Mouse (Mus musculus) right cerebral cortex, postnatal 25 days (tissue): ENCODE results near the gene Ppp2r2c.
A peak's percentile ranks its signal among the peaks of the same experiment; 100 is the strongest.

Source experiments
- DNase-seq: peaks from one replicate; pipeline ENCODE4 v3.0.0; 2022

The Ppp2r2c gene

DNA sequence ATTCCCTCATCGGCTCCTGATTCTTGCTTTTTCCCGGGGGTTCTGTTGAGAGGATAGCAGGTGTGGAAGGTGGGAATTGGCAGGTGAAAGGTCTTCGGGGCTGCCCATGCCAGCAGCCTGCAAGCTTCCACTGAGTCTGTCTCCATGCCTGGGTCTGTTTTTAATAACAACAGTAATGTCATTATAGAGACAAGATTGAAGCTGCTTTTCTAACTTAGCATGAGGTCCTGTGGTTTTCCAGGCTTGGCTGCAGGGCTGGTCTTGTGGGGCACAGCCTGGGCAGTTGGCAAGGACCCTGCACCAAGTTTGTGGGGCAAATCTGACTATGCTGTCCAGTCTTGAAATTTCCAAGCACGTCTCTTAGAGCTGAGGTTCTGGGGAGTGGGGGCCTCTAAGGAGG is 7.6 kb downstream of the Ppp2r2c start:
- DNase-seq = no peak

DNA sequence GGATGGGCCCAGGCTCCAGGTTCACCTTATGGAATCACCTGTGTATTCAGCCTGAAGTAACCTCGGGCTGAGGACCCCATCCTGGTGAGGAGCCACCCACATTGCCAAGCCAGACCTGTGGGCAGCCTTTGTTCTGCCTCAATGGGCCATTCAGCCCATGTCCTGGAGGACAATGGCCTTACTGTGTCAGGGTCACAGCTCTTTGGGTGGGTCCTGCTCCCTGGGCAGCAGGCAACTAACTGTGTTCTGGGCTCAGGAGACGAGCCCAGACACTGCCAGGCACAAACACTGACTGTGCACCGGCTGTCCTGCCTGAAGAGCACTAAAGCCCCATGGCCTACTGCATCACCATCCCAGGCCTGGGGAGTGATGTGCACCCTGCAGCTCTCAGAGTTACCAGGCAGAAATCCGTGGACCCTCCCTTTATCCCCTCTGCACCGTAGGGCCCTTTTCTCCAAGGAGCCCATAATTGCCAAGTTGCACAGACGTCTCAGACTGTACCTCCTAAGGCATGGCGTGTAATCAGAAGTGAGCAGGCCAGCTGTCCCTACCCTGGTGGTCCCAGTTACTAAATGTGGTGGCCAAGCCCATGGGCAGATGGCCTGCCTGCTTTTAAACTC is 8.6 kb downstream of the Ppp2r2c start:
- DNase-seq = no peak

DNA sequence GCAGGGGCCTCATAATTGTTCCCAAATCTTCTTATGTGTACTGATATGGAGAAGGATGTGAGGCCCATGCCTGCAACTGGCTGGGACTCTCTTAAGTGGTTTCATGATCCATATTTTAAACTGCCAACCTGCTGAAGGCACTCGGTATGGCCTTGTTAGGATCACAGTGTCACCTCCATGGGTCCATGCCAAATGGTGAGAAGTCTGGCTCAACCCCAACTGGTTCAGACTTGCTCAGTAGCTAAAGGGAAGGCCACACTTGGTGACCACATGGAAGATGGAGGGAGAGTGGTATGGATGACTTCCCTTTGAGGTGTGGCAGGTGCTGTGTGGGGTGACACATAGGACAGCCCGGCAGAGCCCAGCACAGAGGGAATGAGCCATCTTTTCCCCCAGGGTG is 9.3 kb downstream of the Ppp2r2c start:
- no peak for DNase-seq

DNA sequence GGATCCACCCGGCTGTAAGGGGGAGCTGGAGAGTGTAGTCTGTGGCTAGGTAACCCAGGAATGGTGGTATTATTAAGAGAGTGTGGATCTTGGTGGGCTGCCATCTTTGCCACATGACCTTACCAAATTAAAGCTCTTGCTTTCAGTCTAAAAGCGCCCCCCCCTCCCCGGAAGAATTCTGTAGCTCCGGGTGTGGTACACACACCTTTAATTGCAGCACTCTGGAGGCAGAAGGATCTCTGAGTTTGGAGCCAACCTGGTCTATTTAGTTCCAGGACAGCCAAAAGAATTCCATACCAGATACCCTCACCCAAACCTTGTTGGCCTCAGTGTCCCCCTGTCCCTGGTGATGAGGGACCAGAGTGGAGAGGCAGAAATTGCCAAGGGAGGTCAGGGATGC is 10.5 kb downstream of the Ppp2r2c start:
- no peak for DNase-seq

DNA sequence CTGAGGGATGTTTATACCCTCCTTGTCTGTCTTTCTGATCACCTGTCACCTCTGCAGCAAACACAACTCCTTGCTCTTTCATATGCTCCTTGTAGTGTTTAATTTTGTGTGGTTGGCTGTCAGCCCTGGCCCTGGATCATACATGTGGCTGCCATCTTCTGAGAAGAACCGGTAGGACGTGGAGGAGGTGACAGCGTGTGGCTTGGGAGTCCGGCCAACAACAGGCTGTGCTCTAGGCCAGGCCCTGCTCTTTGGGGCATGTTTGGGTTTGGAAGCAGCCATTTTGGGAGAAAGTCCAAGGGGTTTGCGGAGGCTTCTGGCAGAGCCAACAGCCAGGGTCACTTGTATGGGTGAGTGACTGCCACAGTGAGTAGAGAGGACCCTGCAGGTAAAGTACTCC is 12.3 kb downstream of the Ppp2r2c start:
- no peak for DNase-seq

DNA sequence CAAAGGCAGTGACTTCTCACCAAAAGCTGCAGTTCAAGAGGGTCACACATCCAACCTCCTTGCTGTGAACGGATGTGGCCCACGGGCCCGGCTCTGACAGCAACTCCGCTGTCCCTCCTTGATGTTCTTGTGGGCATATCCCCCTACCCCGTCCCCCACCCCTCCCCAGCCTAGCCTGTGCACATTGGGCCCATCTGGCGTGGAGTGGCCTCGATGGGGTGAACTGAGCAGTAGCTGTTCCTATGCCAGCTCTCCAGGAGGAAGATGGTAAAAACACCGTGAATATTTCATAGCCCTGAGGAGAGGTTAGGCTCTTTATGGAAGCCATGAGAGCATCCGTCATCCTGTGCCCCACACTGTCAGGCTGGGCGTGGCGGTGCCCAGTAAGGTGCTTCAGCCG is 15.2 kb downstream of the Ppp2r2c start:
- DNase-seq = no peak

DNA sequence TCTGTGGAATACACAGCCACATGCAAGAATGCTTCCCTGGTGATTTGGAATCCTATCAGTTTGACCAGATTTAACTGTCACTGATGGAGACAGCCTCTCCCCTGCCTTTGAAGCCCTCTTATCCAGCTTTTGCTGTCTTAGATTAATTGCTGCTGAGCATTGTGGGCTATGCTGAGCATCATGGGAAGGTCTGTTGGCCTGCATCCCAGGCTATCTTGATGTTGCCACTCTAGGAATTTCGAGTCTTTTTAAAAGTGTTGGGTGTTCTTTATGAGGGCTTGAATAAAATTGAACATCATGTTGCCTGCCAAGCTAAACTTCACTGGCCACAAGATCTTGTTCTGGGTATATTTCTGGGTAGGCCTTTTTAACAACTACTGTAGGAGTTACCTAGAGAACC is 16.8 kb downstream of the Ppp2r2c start:
- no peak for DNase-seq

DNA sequence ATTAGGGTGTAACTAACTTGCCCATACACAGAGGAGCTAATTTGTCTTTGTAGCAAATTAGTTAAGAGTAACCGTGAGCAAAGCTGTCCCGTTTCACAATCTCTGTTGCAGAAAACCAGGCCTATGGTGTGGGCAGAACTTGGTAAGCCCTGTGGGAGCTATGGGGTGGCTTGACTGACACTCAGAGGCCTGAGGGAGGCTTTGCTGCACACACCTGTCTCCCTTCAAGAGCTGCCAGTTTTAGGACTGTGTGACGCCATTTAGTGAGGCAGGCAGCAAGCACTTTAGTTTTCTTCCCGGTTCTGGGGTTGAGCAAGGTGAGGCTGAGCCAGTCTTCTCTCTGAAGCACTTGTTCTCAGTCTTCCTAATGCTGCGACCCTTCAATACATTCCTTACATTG is 17.3 kb downstream of the Ppp2r2c start:
- no peak for DNase-seq

DNA sequence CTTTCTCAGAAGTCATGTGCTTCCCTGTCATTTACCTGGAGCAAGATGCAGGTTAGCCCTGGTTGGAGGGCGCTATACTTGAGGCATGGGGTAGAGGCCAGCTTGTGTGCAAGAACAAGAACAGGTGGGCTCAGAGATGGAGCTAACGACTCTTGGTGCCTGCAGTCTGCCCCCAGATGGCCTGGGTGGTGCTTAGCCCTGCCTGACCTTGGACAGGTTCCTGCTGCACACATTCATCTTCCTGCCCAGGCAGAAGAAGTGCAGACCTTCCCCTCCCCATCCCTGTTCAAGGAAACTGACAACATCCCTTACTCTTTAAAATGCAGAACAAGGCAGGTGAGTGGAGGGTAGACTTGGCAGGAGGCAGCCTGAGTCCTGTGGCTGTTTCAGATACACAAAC is 18.0 kb downstream of the Ppp2r2c start:
- no peak for DNase-seq

DNA sequence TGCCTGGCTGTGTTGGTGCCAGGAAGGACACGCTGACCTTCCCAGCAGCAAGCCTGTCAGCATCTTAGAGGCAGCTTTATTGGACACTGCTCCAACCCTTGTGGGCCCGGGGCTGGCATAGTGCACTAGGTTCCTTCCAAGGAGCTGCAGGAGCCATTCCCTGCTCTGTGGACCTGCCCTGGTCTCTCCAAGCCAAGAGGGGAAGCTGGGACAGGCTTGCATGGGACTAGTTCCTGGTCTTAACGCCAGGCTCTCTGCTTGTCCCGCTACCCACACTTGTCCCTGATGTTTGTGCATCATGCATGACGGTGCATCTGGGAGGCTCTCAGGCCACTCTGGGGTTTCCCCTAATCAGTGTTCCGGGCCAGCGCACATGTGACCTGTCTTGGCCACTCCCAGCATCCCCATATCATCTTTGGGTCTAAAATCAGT is 18.6 kb downstream of the Ppp2r2c start:
- no peak for DNase-seq

DNA sequence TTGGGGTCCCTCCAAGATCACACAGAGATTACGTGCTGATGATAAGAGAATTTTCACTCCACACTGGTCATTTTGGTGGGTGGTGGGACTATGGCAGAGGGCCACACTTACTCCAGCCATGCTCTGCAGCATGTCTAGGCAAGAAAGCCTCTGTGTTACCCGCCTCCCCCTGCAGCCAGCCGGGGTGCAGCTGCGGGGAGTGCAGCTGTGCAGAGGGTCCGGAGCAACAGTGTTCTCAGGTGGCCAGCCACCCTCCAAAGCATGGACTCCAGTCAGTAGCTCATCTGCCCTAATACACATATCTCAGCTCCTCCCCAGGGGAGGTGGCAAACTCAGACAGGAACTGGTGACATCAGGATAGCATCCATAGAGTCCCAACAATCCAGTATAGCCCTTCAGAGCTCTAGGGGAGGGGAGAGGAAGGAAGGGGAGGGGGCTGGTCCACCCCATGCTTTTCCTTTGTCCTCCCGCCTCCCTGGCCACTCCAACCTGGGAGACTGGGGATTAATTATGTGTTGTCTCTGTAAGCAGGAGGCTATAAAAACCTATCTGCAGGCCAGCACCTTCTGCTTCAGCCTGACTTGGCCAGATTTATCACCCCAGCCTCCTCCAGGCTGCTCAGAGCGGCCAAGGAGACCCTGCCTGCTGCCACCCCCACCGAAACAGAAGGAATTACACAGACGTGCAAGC is 19.1 kb downstream of the Ppp2r2c start:
- no peak for DNase-seq

DNA sequence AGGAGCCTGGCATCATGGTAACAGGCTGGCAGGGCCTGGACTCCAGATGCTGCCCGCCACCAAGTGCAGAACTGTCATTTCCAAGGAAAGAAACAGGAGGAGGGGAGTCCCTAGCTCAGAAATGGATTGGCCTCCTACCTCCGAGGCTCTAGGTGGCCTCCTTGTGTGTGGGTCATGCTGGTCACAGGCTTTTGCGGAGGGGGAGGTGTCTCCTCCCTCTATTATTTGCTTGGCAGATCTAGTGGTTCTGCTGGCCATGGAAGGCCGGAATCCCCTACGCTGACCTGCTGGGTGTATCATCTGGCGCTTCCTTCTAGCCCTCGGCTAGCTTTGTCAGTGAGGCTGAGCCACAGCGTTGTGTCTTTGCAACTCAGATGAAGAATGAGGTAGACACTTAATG is 20.2 kb downstream of the Ppp2r2c start:
- DNase-seq = no peak

DNA sequence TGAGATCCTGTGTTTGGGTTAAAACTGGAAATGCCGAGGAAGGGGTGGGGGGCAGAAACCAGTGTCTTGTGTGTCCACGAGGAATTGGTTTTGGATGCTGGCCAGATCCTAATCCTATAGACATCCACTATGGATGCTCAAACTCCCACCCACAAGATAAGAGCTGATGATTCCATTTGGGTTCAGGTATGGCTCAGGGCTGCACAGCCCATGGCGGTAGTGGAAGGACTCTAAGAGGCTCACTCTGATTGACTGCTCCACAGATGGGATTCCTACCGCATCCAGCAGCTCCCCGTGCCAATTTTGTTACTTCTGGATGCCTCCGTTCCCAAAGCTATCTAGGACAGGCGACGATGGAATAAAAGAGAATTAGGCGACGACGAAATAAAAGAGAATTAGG is 20.6 kb downstream of the Ppp2r2c start:
- no peak for DNase-seq

DNA sequence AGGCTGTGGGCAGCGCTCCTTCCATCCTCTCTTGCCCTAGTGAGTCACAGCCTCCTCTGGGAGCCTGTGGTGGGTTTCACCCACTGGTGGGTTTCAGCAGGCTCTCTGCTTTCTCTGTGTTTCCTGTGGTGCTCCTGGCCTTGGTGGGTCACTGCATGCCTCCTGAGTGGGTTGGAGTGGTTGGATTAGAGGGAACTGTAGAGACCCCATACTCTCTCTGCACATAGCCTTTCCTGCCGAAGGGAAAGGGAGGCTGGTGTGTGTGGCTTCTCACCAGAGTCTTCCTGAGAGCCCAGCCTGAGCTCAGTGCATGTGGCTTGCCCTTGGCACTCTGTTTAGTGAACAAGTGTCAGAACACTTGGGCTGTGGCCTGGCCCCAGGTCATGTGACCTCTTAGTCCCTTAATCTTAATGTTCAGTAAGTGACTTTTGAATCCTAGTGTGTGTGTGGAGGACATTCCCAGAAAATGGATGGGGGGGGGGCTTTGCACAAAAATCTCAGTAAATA is 21.1 kb downstream of the Ppp2r2c start:
- no peak for DNase-seq

DNA sequence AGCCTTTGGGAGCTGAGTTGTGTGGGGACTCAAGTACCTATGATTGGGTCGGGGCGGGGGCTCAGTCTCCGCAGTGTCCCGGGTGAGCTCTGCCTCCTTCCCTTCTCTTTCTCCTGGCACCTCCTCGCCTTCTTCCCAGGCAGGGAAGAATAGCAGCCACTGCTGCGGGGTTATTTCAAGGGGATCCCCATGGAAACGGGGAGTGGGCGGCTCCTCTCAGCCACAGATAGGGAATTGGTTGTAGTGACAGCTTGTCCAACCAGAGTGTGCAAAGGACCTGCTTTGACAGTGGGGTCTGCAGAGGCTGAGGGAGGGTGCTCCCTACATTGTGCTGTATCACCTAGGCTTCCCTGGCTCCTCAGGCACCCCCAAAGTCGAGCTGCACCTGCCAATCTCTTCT is 22.5 kb downstream of the Ppp2r2c start:
- peak; percentile 71 for DNase-seq

DNA sequence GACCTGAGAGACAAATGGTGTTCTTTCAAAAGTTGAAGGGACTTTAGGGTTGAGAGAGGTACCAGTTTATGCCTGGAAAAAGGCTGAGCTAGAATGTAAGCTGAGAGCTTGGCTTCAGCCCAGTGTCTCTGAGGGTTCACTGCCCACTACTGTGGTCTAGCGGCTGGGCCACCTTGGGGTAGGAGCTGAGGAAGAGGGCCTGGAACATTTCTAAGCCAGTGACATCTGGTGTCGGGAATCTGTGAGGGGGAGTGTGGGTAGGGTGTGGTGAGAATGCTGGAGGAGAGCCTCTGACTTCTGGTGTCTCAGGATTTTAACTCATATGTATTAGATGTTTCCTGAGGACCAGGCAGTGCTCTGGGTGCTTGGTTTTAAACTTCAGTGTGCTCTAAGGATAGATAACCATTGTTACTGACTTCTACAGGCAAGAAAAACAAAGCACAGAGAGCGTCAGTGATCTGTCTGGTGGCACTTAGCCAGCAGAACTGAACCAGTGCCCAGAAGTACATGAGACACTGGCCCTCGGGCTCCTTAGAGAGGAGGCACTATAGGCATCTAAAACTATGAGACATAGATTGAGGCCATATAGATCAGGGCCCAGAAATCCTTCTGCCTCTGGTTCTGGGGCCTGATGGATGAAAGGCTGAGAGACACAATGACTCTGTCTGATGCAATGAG is 23.6 kb downstream of the Ppp2r2c start:
- DNase-seq = no peak

DNA sequence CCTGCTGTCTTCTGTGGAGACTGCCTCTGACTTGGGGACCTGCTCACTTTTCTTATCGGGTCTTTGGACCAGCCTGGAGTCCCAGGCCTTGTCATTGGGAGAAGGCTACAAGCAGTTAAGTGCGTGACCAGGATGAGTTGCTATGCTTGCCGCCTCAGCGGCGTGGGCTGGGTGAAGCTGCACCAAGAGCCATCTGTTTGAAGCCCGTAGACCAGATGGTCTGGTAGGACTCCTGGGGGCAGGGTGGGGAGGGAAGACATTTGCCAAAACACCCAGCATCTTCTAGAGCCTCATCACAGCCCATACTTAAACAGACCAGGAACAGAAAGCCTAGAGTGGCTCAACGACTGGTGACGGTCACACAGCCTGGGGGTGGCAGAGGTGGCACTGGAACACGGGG is 24.9 kb downstream of the Ppp2r2c start:
- DNase-seq = peak; percentile 83

DNA sequence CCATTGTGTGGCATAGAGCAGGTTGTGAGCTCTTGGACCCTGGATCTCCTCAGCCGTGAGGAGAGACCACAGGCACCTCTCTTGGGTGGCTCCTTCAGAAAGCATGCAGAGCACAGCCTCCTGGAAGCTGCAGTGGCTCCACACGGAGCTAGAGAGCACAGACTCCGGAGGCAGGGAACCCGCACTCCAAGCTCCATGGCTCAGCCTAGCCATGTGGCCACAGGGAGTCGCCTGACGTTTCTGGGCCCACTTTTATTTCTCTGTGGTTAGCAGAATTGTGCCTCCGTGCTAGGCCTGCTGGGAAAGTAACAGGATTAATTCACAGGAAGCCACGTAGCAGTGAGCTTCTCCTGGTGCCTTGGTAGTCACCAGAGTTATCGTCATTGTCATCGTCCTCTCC is 25.8 kb downstream of the Ppp2r2c start:
- no peak for DNase-seq

DNA sequence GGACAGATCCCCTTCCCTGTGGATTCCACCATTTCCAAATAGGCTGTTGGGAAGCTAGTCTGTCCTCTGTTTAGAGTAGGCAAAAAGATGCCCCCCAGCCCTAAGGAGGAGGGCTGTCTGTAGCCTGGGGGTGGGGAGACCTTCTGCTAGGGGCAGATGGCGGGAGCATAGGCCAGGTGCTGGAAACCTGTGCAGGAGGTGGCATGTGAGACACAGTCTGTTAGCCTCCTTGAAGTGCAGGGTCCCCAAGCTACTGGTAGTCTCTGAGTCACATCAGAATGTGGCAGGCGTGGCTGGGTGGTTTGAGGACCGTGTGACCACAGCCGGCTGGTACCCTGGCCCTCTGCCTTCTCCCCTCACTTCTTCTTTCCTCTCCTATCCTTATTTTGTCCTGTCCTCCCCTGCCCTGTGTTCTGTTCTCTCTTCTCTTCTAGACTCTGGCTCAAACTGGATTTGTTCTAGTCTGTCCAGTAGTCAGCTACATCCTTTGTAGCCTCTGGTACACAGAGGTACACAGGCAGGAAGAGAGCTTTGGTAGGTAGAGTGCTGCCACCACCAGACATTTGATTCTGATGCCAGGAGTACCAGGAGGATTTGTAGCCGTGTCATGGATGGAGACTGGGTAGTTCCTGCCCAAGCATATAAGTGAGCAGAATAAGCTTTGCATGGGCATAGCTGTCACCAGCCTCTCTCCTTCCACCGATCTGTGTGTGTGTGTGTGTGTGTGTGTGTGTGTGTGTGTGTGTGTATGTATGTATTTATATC is 26.5 kb downstream of the Ppp2r2c start:
- DNase-seq = no peak

DNA sequence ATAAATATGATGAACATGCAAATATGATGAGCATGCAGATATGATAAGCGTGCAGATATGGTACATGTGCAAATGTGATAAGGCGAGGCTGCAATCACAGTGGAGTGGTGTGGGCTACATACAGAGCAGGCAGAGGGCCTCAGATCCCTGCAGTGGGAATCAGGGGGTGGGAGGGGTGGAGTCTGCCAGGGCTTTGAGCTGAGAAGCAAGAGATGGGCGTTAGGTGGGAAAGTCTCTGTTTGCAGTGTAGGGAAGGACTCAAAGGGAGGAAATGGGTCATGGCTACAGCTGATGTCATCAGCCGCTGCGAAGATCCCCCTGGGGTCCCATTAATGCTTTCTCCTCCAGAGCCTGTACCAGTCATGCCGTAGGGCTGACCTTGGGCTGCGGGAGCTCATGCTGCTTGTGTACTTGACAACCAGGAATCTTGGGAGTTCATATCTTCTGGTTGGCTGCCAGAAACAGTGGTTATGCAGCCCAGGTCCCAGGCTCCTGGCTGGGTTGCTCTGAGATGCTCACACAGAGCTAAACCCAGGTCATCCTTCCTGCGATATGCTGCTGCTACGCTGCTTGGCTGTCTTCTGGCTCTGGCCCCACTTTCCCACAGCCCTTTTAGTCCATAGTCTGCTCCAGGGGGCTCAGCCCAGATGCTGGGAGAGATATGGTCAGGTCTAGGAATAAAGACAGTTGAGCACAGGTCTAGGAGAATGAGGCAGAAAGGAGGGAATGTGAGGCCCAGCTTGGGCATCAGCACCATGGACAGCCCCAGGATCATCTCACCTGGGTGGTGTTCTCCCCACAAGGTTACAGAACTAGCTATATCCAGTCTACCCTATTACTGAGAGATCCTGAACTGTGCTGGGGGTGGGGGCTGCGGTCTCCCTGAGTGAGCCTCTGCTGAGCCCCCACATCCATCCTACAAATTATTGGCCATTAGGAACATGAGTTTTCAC is 27.6 kb downstream of the Ppp2r2c start:
- DNase-seq = no peak

DNA sequence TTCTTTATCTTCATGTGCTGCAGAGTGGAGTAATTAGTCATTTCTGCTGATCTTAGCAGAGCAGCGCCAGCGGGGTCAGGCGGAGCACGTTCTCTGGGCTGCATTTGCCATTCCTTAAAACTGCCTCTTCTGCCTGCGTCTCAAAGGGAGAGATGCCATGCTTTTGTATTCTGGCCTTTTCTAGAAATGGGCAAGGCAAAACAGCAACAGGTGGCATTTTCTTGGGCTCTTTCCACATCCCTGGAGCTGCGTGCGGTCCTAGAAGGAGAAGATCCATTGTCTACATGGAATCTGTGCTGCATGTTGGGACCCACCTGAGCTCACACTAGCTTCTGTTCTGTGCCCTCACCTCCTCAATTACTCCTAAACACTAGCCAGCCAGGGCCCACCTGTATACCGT is 29.7 kb downstream of the Ppp2r2c start:
- no peak for DNase-seq

DNA sequence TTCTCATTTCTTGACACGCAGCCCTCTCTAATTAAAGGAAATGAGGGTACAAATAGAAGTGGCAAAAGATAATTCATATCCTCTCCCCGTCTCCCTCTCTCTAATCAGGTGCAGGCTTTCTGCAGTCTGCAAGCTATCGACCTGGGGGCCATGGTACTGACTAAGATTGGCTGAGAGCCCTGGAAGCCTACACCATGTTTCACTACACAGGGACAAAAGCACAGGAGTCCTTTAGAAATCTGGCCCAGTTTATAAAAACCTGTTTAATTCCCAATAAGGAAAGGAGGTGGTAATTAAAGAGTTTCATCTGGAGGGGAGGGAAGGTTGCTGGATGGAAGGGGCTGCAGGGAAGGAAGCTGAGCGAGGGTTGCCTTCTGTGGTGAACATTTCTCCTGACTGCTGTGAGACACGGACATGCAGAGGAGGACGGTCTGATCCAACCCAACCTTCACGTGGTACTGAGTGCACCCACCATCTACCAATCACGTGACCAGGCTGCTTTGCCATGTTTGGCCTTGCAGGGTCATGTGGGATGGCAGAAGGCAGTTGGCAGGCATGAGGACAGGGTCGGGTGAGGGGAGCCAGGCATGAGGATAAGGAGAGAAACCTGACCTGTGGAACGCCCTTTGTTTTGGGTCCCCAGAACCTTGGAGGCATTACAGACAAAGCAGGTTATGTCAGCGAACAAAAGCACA is 30.2 kb downstream of the Ppp2r2c start:
- no peak for DNase-seq
